Mouse (Mus musculus): ENCODE results near the gene Cd82.
A peak's percentile ranks its signal among the peaks of the same experiment; 100 is the strongest.

The Cd82 gene

GRCm38 (mm10) chr2:93444280-93444679, 18.7 kb downstream of the Cd82 start:
- DNase-seq, result no peak

GRCm38 (mm10) chr2:93443106-93443505, 19.8 kb downstream of the Cd82 start:
- no peak for DNase-seq

- DNase-seq, result peak; percentile 64 to 79
These were observed 23.0 kb downstream of the Cd82 start for GRCm38 (mm10) chr2:93439812-93440559.

DNA sequence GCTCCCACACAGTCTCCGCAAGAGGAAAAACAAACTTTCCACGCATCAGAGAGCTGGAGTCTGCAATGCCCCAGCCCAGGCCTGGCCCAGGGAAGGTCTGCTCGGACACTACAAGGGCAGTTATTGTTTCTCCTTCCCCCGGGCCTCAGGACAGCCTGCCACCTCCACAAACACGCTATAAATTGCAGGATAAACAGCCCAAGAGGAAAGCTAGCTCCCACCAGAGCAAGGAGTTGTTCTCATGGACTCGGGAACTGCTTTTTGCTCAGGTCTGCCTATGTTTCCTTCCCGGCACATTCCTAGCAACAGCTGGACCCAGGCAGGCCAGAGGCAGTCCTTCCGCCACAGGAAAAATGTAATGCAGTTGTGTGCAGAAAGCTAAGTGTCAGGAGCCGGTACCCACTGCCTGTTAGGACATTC, 23.6 kb downstream of the Cd82 start:
- no peak for DNase-seq

DNA sequence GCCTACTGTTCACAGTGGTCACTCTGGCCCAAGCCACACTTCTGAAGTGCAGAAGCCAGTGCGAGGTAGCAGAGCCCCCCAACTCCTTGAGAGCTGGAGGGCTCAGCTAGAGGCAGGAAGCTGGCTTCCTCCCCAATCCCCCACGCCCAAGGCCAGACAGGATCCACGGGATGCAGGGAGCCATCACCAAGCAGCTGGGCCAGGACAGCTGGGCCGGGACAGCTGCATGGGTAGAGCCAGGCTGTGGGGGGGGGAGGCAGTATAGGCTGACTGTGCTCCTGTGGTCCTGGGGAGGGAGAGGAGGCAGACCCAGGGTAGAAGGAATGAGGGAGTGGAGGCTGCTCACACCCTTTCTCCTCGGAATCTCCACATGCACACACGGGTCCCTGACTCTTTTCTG, 24.6 kb downstream of the Cd82 start:
- peak in 1 of 2 experiments; percentile 43 for DNase-seq

DNA sequence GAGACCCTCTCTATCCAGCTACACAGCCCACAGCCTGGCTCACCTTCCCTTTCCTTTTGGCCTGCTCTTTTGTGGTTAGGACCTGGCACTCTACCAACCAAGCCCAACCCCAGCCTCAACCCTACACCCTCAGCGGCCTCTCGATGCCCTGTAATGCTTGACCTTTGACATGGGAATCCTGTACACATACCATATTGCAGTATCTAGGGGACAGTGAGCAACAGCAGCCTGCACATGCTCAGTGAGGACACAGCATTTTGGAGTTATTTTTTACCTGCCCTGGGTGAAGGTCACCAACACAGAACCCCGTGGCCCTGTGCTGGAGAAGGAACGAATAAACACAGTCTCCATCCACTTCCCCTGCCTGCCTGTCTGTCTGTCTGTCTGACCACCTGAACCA, 27.4 kb downstream of the Cd82 start:
- DNase-seq, result no peak

GRCm38 (mm10) chr2:93434896-93435295, 28.0 kb downstream of the Cd82 start:
- no peak for DNase-seq

- no peak for DNase-seq
These were observed 29.4 kb downstream of the Cd82 start for GRCm38 (mm10) chr2:93433543-93433942.

GRCm38 (mm10) chr2:93432600-93433389, 30.1 kb downstream of the Cd82 start:
- DNase-seq, result peak; percentile 38 to 45

DNA sequence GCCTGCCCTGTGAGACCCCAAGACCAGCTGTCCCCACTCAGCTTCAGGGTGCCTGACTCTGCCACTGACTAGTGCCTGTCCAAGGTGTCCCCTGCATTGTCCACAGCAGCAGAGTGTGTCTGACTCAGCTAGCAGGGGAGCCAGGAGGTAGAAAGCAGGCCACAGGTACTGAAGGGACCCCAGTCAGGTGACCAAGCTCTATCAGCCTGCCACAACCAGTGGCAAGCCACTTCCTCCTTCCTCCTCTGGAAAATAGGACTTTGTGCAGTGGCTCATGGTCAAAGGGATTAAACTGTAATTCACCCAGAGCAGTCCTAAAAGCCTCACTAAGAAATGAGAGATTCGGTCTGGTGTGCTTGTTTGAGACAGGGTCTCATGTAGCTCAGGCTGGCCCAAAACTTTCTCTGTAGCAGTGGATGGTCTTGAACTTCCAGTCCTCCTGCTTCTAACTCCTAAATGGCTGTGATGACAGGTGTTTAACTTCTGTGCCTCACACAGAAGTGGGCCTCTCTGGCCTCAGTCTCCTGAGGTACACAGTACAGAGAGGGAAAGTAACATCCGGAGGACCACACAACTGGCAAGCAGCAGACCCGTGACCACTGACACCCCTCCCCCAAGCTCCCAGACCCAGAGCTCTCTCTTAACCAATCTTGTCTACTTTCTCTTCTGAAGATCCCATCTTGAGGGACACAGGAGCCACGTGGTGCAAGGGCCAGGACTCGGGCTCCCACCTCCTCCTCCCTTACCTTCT, 31.2 kb downstream of the Cd82 start:
- DNase-seq, result no peak

DNA sequence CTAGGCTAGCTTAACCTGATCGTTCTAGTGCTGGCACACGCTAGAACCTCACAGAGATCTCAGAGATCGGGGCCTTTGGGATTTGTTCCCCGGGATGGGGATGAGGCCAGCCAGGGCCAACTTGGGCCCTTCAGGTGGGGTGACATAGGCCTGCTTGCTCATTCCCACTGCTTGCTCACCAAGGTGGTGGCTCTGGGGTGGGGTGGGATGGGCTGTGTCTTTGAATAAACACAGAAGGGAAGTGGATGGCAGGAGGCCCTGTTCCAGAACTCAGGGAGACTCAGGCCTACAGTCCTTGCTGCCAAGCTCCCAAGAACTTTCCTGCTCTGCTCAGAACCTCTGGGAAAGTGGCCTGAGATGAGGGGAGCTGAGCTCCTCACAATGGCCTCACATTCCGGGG, 31.9 kb downstream of the Cd82 start:
- DNase-seq, result no peak

- DNase-seq, result peak in 1 of 2 experiments; percentile 25
These were observed 34.9 kb downstream of the Cd82 start for GRCm38 (mm10) chr2:93428004-93428531.

DNA sequence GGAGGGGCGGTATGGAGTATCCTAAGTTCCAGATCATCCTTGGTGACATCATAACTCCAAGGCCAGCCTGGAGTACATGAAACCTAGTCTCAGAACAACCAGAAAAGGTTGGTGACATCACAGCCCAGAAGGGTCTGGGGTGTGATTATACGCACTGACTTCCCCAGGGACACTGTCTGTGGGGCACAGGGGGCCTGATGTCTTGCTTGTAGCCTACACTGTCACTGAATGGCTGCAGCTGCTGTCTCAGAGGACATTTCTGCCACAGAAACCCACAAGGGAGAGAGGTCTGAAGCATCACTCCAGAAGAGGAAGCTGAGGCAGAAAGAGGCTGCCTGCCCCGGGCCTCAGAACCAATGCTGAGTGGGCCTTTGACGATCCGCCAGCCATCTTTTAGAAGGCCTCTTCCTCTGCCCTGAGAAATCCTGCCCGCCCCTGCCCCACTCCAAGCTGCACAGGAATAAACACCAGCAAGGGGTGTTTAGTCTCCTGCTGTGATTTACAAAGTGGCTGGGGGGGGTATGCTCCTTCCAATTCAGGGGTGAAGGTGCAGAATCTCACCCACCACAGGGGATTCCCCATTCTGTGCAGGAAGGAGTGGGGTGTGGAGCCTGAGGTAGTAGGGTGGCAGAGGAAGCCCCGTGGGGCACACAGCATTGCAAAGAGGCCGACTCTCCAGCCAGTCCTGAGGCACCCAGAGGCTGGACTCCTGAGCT, 35.8 kb downstream of the Cd82 start:
- no peak for DNase-seq

- no peak for DNase-seq
These were observed 37.1 kb downstream of the Cd82 start for GRCm38 (mm10) chr2:93425810-93426209.

DNA sequence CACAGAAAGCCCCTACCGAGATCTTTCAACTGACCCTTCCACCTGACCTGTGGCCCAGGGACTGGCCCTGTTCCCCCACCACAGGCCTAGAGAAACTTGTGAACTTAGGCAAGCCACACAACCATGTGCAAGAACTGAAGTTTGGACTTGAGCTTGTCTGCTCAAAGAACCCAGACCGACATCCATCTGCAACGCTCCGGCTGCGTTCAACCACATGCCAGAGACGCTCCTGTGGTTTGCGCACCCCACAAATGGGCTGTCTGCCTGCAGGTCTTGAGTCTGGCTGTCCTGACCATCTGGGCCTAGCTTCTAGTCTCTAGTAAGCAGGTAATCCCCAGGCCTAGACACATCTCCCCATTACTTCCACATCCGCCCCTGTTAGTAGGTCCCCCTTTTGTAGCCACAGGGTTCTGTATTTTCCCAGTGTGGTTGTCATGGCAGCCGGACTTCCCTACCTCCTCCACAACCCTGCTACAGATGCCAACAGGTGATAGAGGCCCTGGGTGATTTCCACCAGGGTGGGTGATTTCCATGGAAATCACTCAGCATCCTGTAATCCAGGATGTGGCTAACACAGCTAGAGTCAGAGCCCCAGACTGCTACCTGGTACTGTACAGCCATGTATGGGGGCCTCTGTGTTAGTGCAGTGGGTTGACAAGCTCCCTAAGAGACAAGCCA, 38.5 kb downstream of the Cd82 start:
- no peak for DNase-seq

DNA sequence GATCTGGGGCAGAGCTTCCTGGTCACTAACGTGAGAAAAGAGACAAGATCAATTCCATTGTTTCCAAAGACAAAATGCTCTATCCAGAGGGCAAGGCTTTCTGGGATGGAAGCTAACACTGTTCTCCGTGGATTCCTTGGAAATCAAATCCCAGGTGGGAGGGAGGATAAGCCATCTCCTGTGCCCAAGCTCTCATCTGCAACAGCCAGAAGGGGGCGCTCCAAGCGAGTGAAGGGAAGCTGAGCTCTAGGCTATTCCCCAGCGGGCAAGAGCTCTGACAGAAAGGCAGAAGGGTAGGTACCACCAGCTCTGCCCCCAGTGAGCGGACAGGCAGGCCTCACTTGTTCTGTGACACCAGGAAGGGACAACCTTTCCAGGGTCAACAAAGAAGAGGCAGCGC, 41.6 kb downstream of the Cd82 start:
- peak; percentile 89 for DNase-seq

- DNase-seq, result no peak
These were observed 43.0 kb downstream of the Cd82 start for GRCm38 (mm10) chr2:93419971-93420370.

- DNase-seq, result peak; percentile 92 to 94
These were observed 44.5 kb downstream of the Cd82 start for GRCm38 (mm10) chr2:93418396-93418795.

DNA sequence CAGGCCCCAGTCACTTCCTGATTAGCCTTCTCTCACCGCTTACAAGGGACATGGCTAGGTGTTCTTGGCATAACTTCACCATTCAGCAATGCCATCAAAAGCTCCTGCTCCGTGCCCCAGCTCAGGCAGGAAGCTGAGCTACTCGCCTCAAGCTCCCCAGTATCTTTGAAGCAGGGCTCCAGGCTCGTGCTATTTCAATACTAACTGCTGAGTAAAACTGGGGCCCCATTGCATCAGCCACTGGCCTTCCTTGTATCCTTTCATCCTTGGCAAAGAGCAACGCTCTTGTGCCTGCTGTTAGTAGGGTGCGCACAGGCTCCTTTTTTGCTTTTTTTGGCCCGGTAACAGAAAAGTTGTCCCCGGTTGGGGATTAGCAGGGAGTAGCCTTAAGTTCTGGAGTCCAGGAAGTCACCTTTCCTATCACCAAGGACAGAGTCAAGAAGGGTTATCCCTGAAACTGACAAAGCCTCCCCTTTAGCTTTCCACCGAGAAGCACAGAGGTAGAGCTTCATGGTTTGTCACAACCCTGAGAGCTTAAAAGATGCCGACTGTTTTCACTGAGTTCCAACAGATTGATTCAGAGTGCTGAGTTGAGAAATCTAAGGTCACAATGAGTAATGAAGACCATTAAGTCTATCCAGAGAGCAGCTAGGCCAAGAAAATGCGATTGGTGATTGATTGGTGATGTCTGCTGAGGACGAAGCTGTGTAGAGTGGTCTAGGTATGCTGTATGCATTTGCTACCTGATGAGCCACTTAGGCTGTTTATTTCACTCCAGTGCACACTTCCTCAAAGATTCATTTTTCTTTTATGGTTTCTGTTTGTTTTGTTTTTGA, 45.8 kb downstream of the Cd82 start:
- DNase-seq, result no peak

- peak; percentile 73 to 77 for DNase-seq
These were observed 47.7 kb downstream of the Cd82 start for GRCm38 (mm10) chr2:93415281-93415680.

- DNase-seq, result no peak
These were observed 48.8 kb downstream of the Cd82 start for GRCm38 (mm10) chr2:93414163-93414562.
